Mouse (Mus musculus) limb, embryonic 11.5 days (tissue): ENCODE results near the gene Clrn2. TPM values are rescaled to one million over a fixed set of nuclear protein-coding genes. Genes with fewer than 3 reads are reported as not detected.

Experiments used
- ATAC-seq: fragments of 200-750 bp; cut with Nextera tagmentation; 2 replicates; pipeline ENCODE4 v1.8.0; 2017; ENCODE audit warnings: low read depth; ENCODE audit not compliant: insufficient number of reproducible peaks, low FRiP score, low TSS enrichment
- DNase-seq: peaks from one replicate; pipeline ENCODE4 v3.0.0-alpha.2; 2015; ENCODE audit warnings: low spot score
- H3K27ac ChIP-seq: fragments of 300-500 bp; sonication (generic); replicated peaks from 2 replicates; pipeline ENCODE4 v1.5.1; 2014; ENCODE audit warnings: low read depth, mild to moderate bottlenecking, low read length
- H3K27me3 ChIP-seq: fragments of 300-500 bp; sonication (generic); 2 replicates; pipeline ENCODE4 v1.6.1; 2014; ENCODE audit warnings: mild to moderate bottlenecking, low read length, mixed read lengths; ENCODE audit not compliant: control insufficient read depth, insufficient read depth
- H3K36me3 ChIP-seq: fragments of 300-500 bp; sonication (generic); 2 replicates; pipeline ENCODE4 v1.6.1; 2014; ENCODE audit warnings: mild to moderate bottlenecking, low read length, moderate library complexity, mixed read lengths; ENCODE audit not compliant: control insufficient read depth, insufficient read depth
- H3K4me1 ChIP-seq: fragments of 300-500 bp; sonication (generic); 2 replicates; pipeline ENCODE4 v1.6.1; 2014; ENCODE audit warnings: low read length, mixed read lengths; ENCODE audit not compliant: control insufficient read depth, insufficient read depth
- H3K4me2 ChIP-seq: fragments of 300-500 bp; sonication (generic); 2 replicates; pipeline ENCODE4 v1.6.1; 2014; ENCODE audit warnings: low read depth, mild to moderate bottlenecking, moderate library complexity; ENCODE audit not compliant: severe bottlenecking
- H3K4me3 ChIP-seq: fragments of 300-500 bp; sonication (generic); 2 replicates; pipeline ENCODE4 v1.5.1; 2014; ENCODE audit warnings: low read depth, low read length
- H3K9ac ChIP-seq: fragments of 300-500 bp; sonication (generic); 2 replicates; pipeline ENCODE4 v1.6.1; 2014; ENCODE audit warnings: mild to moderate bottlenecking, low read length
- H3K9me3 ChIP-seq: fragments of 300-500 bp; sonication (generic); 2 replicates; pipeline ENCODE4 v1.6.1; 2016; ENCODE audit warnings: low read length; ENCODE audit not compliant: control insufficient read depth
- WGBS: fragments of 180-500 bp; shearing (Covaris S2); extraction: QIAGEN DNeasy Blood & Tissue Kit; methylation state at CpG from one replicate; pipeline ENCODE4 v1.1.7; 2014; 5-methylcytosine and 5-hydroxymethylcytosine counted together
- polyA plus RNA-seq: library from polyadenylated mRNA; unstranded; fragments of >200 nt; fragmentation: Nextera tagmentation; extraction: Ambion mirVana; gene quantifications from 2 replicates; pipeline ENCODE4 v1.2.1, GENCODE M21; 2014

The Clrn2 gene
- polyA plus RNA-seq, 1 experiment from 2014 or later: not detected

- H3K27me3 ChIP-seq: no peaks in the 10 kb centered on the region
- H3K4me2 ChIP-seq: peak within 1 kb of the TSS; percentile 69
- WGBS: under 1% methylated on average over 77 of the region's 78 CpGs
- H3K27ac ChIP-seq: no peak within 1 kb of the TSS
- no peaks in the 10 kb centered on the region for H3K9me3 ChIP-seq
- ATAC-seq (peak; percentile 95), DNase-seq (peak; percentile 99)
- peaks cover 5% of the 10 kb centered on the region; the same call in 1 of the 2 replicates for H3K4me1 ChIP-seq
- H3K4me3 ChIP-seq: peak within 1 kb of the TSS; percentile 62
- H3K36me3 ChIP-seq: no peaks in the 10 kb centered on the region; the same call in 1 of the 2 replicates
- H3K9ac ChIP-seq: peak within 1 kb of the TSS; percentile 84
Observed at GRCm38 (mm10) chr5:45493191-45494092, 39.9 kb downstream of the Clrn2 start, which contains the start of gene Lap3. Gene Lap3 (plus strand): TSS chr5:45493374.

GRCm38 (mm10) chr5:45494093-45494755 lies 40.7 kb downstream of the Clrn2 start:
- Histone ChIP-seq H3K9me3 (no peaks in the 10 kb centered on the region), H3K4me2 (peak overlapping the region; percentile 69), H3K4me3 (peak overlapping the region; percentile 62), H3K27me3 (no peaks in the 10 kb centered on the region), H3K4me1 (peaks cover 5% of the 10 kb centered on the region; the same call in 1 of the 2 replicates), H3K27ac (no peak overlapping the region), H3K36me3 (no peaks in the 10 kb centered on the region; the same call in 1 of the 2 replicates), H3K9ac (peak overlapping the region; percentile 84; the same call in 1 of the 2 replicates)
- DNase-seq: no peak
- no peak for ATAC-seq
- 47% methylated on average over 9 of the region's 9 CpGs for WGBS

DNA sequence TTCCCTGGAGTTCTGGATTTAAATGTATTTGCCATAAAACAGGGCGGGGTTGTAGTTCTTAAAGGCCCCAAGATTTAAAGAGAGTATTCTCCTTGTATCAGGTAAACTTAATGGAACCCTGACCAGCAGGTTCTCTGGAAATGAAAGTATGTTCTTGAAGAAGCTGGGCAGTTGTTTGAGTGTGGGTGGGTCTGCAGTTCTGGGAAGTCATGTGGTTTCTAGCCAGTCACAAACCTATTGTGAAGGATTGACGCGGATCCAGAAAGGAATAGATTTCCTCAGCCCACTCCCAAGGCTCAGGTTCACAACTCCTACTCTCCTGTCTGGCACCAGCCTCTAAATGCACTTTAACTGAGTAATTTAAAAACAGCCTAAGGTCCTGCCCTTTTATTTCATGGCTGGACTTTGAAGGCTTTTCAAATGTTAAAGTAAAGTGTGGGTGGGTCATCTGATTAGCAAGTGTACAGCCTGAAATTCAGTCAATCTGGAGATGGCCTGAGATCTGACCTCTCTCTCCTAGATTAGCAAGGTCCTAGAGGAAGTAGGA lies 42.0 kb downstream of the Clrn2 start:
- peaks cover 5% of the 10 kb centered on the region; the same call in 1 of the 2 replicates for H3K4me1 ChIP-seq
- H3K9me3 ChIP-seq: no peaks in the 10 kb centered on the region
- no peak for DNase-seq
- 97% methylated on average over 3 of the region's 3 CpGs for WGBS
- H3K4me3 ChIP-seq: no peak overlapping the region
- H3K27me3 ChIP-seq: no peaks in the 10 kb centered on the region
- no peaks in the 10 kb centered on the region; the same call in 1 of the 2 replicates for H3K36me3 ChIP-seq
- H3K27ac ChIP-seq: no peak overlapping the region
- no peak overlapping the region for H3K4me2 ChIP-seq
- ATAC-seq: no peak
- H3K9ac ChIP-seq: no peak overlapping the region

DNA sequence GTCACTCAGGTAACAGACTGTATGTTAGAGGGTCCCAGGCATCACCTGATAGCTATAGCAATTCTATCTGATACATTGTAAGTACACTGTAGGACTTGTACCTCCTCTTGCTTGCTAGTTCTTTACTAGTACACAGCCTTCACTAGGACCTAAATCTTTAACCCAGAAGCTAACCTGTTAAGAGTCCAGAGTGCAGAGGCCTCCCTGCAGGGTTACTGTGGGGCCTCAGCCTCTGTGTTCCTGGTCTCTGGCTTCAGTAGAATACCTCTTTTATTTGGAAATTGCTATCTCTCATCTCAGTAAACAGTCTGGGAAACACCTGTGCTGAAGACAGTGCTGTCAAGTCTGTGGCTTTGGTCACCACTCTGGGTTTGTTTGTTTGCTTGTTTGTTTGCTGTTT lies 42.5 kb downstream of the Clrn2 start:
- Histone ChIP-seq H3K4me3 (no peak overlapping the region), H3K36me3 (no peaks in the 10 kb centered on the region; the same call in 1 of the 2 replicates), H3K4me1 (peaks cover 5% of the 10 kb centered on the region; the same call in 1 of the 2 replicates), H3K4me2 (no peak overlapping the region), H3K9me3 (no peaks in the 10 kb centered on the region), H3K27ac (no peak overlapping the region), H3K27me3 (no peaks in the 10 kb centered on the region), H3K9ac (no peak overlapping the region)
- no peak for ATAC-seq
- no peak for DNase-seq

DNA sequence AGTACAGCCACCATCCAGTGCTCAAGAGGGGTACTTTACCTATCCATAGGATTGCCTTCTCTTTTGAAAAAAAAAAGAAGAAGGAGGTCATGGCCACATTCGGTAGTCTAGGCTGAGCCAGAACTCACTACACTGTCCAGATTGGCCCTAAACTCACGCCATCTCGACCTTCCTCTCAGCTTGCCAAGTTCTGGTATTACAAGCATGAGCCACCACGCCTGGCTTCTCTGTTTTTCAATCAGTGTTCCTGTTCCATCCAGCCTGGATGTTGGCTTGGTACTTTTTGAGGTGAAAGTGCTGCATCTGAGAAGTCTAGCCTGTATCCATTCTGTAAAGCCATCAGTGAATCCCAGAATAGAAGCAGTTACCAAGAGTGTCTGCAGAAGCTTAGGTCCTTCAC lies 42.9 kb downstream of the Clrn2 start:
- no peak overlapping the region for H3K9ac ChIP-seq
- DNase-seq (no peak), ATAC-seq (no peak)
- no peaks in the 10 kb centered on the region; the same call in 1 of the 2 replicates for H3K36me3 ChIP-seq
- H3K4me3 ChIP-seq: no peak overlapping the region
- no peak overlapping the region for H3K4me2 ChIP-seq
- peaks cover 5% of the 10 kb centered on the region; the same call in 1 of the 2 replicates for H3K4me1 ChIP-seq
- H3K27me3 ChIP-seq: no peaks in the 10 kb centered on the region
- no peaks in the 10 kb centered on the region for H3K9me3 ChIP-seq
- no peak overlapping the region for H3K27ac ChIP-seq
- WGBS: 87% methylated on average over 4 of the region's 4 CpGs

- DNase-seq: no peak
- no peak for ATAC-seq
- H3K9ac ChIP-seq: no peak overlapping the region
- no peaks in the 10 kb centered on the region for H3K27me3 ChIP-seq
- no peak overlapping the region for H3K4me2 ChIP-seq
- no peaks in the 10 kb centered on the region; the same call in 1 of the 2 replicates for H3K36me3 ChIP-seq
- H3K27ac ChIP-seq: no peak overlapping the region
- H3K4me3 ChIP-seq: no peak overlapping the region
- H3K4me1 ChIP-seq: peaks cover 5% of the 10 kb centered on the region; the same call in 1 of the 2 replicates
- H3K9me3 ChIP-seq: no peaks in the 10 kb centered on the region
- WGBS: 93% methylated on average over 12 of the region's 12 CpGs
Observed at GRCm38 (mm10) chr5:45496930-45497550, 43.5 kb downstream of the Clrn2 start.

DNA sequence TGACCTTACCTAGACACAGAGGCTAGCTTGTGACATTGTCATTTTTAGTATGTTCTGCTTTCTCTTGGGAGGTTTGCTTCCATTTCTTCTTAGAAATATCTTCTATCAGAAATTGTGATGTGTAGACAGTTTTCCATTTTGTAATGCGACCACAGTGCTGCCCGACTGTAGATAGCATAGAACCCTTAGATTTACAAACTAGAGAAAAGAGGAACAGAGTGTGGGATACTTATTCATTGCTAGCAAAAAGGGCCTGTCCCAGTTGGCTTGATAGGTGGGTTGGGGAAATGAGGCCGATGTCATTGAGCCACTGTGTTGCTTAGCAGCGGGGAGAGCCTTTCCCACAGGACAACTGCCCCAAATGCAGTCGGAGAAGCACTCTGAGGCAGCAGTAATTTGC lies 44.0 kb downstream of the Clrn2 start:
- H3K4me3 ChIP-seq: no peak overlapping the region
- H3K9ac ChIP-seq: no peak overlapping the region
- no peak overlapping the region for H3K27ac ChIP-seq
- no peaks in the 10 kb centered on the region; the same call in 1 of the 2 replicates for H3K36me3 ChIP-seq
- no peak overlapping the region for H3K4me2 ChIP-seq
- H3K27me3 ChIP-seq: no peaks in the 10 kb centered on the region
- no peak for DNase-seq
- H3K4me1 ChIP-seq: peaks cover 5% of the 10 kb centered on the region; the same call in 1 of the 2 replicates
- no peak for ATAC-seq
- H3K9me3 ChIP-seq: no peaks in the 10 kb centered on the region
- 91% methylated on average over 5 of the region's 5 CpGs for whole genome bisulfite sequencing

GRCm38 (mm10) chr5:45510071-45510470 lies 56.5 kb downstream of the Clrn2 start:
- H3K4me2 ChIP-seq: no peak overlapping the region
- DNase-seq: no peak
- no peaks in the 10 kb centered on the region for H3K27me3 ChIP-seq
- H3K27ac ChIP-seq: no peak overlapping the region
- ATAC-seq: no peak
- no peaks in the 10 kb centered on the region for H3K9me3 ChIP-seq
- H3K36me3 ChIP-seq: peaks cover 6% of the 10 kb centered on the region
- WGBS: 82% methylated on average over 7 of the region's 7 CpGs
- no peak overlapping the region for H3K9ac ChIP-seq
- no peaks in the 10 kb centered on the region for H3K4me1 ChIP-seq
- no peak overlapping the region for H3K4me3 ChIP-seq
